Comparison of ENCODE assay signal across 13 mouse cellular contexts in the genomic region with DNA sequence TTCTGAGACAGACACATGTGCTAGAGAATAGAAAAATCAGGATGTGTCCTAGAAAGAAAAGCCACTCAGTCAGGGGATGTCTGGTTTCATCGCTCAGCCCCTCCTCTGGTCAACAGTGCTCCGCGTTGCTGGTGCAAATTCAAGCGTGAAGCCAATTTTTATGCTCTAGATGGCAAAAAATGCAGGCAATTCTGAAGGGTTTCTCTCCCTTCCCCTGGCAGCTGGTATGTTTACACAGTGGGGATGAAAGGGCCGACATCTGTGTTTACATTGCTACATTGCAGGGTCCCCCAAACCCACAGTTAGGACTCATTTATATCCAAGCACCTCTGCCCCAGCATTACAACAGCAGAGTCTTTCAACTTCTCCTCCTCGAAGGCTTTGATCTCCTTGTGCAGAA.
A peak's percentile ranks its signal among the peaks of the same experiment; 100 is the strongest.
DNase-seq lines count a peak whose midpoint lies in the region; ATAC-seq and TF ChIP-seq lines count a peak whose summit lies in the region.
"Had no signal": no experiment of that assay in that cellular context is flagged by ENCODE, and none has a peak within 500 bp of the region (broad histone marks: within the 10 kb centered on the region; RNA-seq: fewer than 3 reads in every experiment).

No protein-coding gene starts in this region.

- H3K9me3 ChIP-seq in kidney, embryonic 16.5 days (ENCODE audit: low read length): no peaks in the 10 kb centered on the region
- no peaks in the 10 kb centered on the region for H3K9me3 ChIP-seq in hindbrain, embryonic 12.5 days (replicated peaks)
- no peaks in the 10 kb centered on the region for H3K9me3 ChIP-seq in midbrain, embryonic 14.5 days (ENCODE audit: control insufficient read depth, low read length)
- H3K9me3 ChIP-seq: limb, embryonic 12.5 days had no signal

- no peak overlapping the region for H3K4me3 ChIP-seq in kidney, embryonic 16.5 days (ENCODE audit: low read length)
- H3K4me3 ChIP-seq in hindbrain, embryonic 12.5 days: no peak overlapping the region
- no peak overlapping the region for H3K4me3 ChIP-seq in midbrain, embryonic 14.5 days (replicated peaks; ENCODE audit: low read depth, low read length)
- no peak overlapping the region for H3K4me3 ChIP-seq in left cerebral cortex, adult 2 months
- H3K4me3 ChIP-seq: heart, adult 2 months; limb, embryonic 12.5 days had no signal

- H3K27me3 ChIP-seq in kidney, embryonic 16.5 days (ENCODE audit: insufficient read depth, low read length): no peaks in the 10 kb centered on the region
- H3K27me3 ChIP-seq in hindbrain, embryonic 12.5 days: no peaks in the 10 kb centered on the region
- no peaks in the 10 kb centered on the region for H3K27me3 ChIP-seq in midbrain, embryonic 14.5 days (ENCODE audit: control insufficient read depth, insufficient read depth, low read length)
- H3K27me3 ChIP-seq: limb, embryonic 12.5 days had no signal

- 10% methylated on average over 6 of the region's 6 CpGs for WGBS in kidney, embryonic 16.5 days
- WGBS in hindbrain, embryonic 12.5 days: 16% methylated on average over 6 of the region's 6 CpGs
- 27% methylated on average over 6 of the region's 6 CpGs for WGBS in midbrain, embryonic 14.5 days

- H3K36me3 ChIP-seq in kidney, embryonic 16.5 days (ENCODE audit: insufficient read depth, low read length): no peaks in the 10 kb centered on the region
- no peaks in the 10 kb centered on the region for H3K36me3 ChIP-seq in hindbrain, embryonic 12.5 days
- no peaks in the 10 kb centered on the region for H3K36me3 ChIP-seq in midbrain, embryonic 14.5 days (ENCODE audit: control insufficient read depth, insufficient read depth, low read length)
- H3K36me3 ChIP-seq: limb, embryonic 12.5 days had no signal

- H3K4me1 ChIP-seq in kidney, embryonic 16.5 days (ENCODE audit: insufficient read depth, low read length): peaks cover 9% of the 10 kb centered on the region; the same call in 1 of the 2 replicates
- peaks cover 7% of the 10 kb centered on the region for H3K4me1 ChIP-seq in hindbrain, embryonic 12.5 days
- H3K4me1 ChIP-seq in midbrain, embryonic 14.5 days (ENCODE audit: control insufficient read depth, insufficient read depth, low read length): no peaks in the 10 kb centered on the region
- H3K4me1 ChIP-seq: limb, embryonic 12.5 days had no signal

- no peak for TF ChIP-seq CTCF in left cerebral cortex, adult 2 months (IDR thresholded peaks at IDR 0.05)

- H3K27ac ChIP-seq in kidney, embryonic 16.5 days (ENCODE audit: low read length): 0 out of 2 replicates have a peak overlapping the region, but pooled peaks have one; percentile 6
- H3K27ac ChIP-seq in hindbrain, embryonic 12.5 days: no peak overlapping the region
- no peak overlapping the region for H3K27ac ChIP-seq in midbrain, embryonic 14.5 days (replicated peaks; ENCODE audit: low read depth, low read length)
- no peak overlapping the region for H3K27ac ChIP-seq in left cerebral cortex, adult 2 months
- H3K27ac ChIP-seq: heart, adult 2 months; limb, embryonic 12.5 days had no signal

- no peak overlapping the region for H3K4me2 ChIP-seq in kidney, embryonic 16.5 days (replicated peaks; ENCODE audit: low read depth, low read length)
- no peak overlapping the region; the same call in 1 of the 2 replicates for H3K4me2 ChIP-seq in hindbrain, embryonic 12.5 days (replicated peaks)
- no peak overlapping the region for H3K4me2 ChIP-seq in midbrain, embryonic 14.5 days (ENCODE audit: low read length)
- H3K4me2 ChIP-seq: limb, embryonic 12.5 days had no signal

- intact Hi-C loops in left cerebral cortex, adult 2 months (cut with DNase I): no loop called here

- DNase-seq in kidney, adult 8-10 months: no peak
- peak; percentile 42 for DNase-seq in embryo, embryonic 9.5 days (ENCODE audit: extremely low spot score)
- peak; percentile 16 for DNase-seq in midbrain, embryonic 14.5 days
- no peak for DNase-seq in right cerebral cortex, postnatal 36 days (ENCODE audit: low spot score in 2 of 2)
- DNase-seq in thymus, postnatal 0 days (ENCODE audit: low spot score): no peak
- no peak for DNase-seq in left cerebral cortex, adult 2 months (ENCODE audit: extremely low spot score in 1 of 2, low spot score in 2 of 2)
- DNase-seq: heart, adult 2 months; kidney, postnatal 25 days; right cerebral cortex, postnatal 14 days; thymus, postnatal 14 days had no signal

- no peak overlapping the region for H3K9ac ChIP-seq in kidney, embryonic 16.5 days (replicated peaks; ENCODE audit: low read length)
- H3K9ac ChIP-seq in hindbrain, embryonic 12.5 days: no peak overlapping the region
- no peak overlapping the region for H3K9ac ChIP-seq in midbrain, embryonic 14.5 days (replicated peaks; ENCODE audit: low read length)
- H3K9ac ChIP-seq: limb, embryonic 12.5 days had no signal

- peak; percentile 89 for ATAC-seq in kidney, embryonic 16.5 days (ENCODE audit: low FRiP score, low TSS enrichment)
- 0 out of 2 replicates have a peak, but pooled peaks have one; percentile 48 for ATAC-seq in hindbrain, embryonic 12.5 days (ENCODE audit: low FRiP score)
- no peak for ATAC-seq in midbrain, embryonic 14.5 days (ENCODE audit: low FRiP score, low TSS enrichment)

Comparison
In these comparisons a context has a peak if more than half of its experiments do, and no peak if none do; other contexts are left out.
1. DNase-seq: peak in embryo, embryonic 9.5 days (single experiment) and midbrain, embryonic 14.5 days (single experiment); none in kidney, adult 8-10 months (0 of 2), right cerebral cortex, postnatal 36 days (0 of 2), thymus, postnatal 0 days (single experiment) and left cerebral cortex, adult 2 months (0 of 2).